Mouse (Mus musculus): ENCODE results near the gene Pank4. TPM values are rescaled to one million over a fixed set of nuclear protein-coding genes. Genes with fewer than 3 reads are reported as not detected.
A peak's percentile ranks its signal among the peaks of the same experiment; 100 is the strongest.

The Pank4 gene
- polyA plus RNA-seq, 1 experiment from 2014 or later = 56.0 TPM

DNA sequence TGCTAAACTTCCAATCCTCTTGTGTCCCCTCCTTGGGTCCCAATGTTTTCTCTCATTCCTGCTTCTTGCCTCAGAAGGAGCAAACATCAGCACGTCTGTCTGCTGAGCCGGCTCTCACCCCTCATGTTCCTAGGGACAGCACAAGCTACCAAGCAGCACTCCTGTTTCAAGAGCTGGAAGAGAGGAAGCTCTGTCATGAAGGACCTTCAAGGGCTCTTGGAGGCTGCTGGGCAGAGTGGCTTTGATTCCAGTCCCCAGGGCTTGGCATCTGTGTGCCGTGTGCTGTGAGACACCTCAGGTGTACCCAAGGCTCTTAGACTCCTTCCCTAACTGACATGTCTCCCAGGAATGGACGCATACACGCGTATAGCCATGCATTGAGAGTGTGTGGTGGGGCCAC, 17.2 kb downstream of the Pank4 start:
- Histone ChIP-seq H3K4me2 (replicated peaks) (no peak overlapping the region), H3K4me1 (peaks cover 10% of the 10 kb centered on the region), H3K9ac (no peak overlapping the region), H3K4me3 (no peak overlapping the region), H3K36me3 (peaks cover 52% of the 10 kb centered on the region), H3K9me3 (no peaks in the 10 kb centered on the region), H3K27me3 (peaks cover 20% of the 10 kb centered on the region), H3K27ac (no peak overlapping the region)
- no peak for ATAC-seq (ENCODE audit: insufficient number of reproducible peaks, insufficient read depth, low FRiP score, low TSS enrichment)
- 88% methylated on average over 6 of the region's 6 CpGs for WGBS

- H3K4me2 ChIP-seq (replicated peaks) = no peak overlapping the region
- ATAC-seq (ENCODE audit: insufficient number of reproducible peaks, insufficient read depth, low FRiP score, low TSS enrichment) = no peak
- H3K9me3 ChIP-seq = no peaks in the 10 kb centered on the region
- peaks cover 48% of the 10 kb centered on the region for H3K36me3 ChIP-seq
- H3K4me3 ChIP-seq = no peak overlapping the region
- H3K27ac ChIP-seq = no peak overlapping the region
- H3K9ac ChIP-seq = no peak overlapping the region
- H3K27me3 ChIP-seq = peaks cover 20% of the 10 kb centered on the region
- peaks cover 14% of the 10 kb centered on the region for H3K4me1 ChIP-seq
- 46% methylated on average over 7 of the region's 7 CpGs for WGBS
These were observed 17.6 kb downstream of the Pank4 start for GRCm38 (mm10) chr4:154981530-154981929.

DNA sequence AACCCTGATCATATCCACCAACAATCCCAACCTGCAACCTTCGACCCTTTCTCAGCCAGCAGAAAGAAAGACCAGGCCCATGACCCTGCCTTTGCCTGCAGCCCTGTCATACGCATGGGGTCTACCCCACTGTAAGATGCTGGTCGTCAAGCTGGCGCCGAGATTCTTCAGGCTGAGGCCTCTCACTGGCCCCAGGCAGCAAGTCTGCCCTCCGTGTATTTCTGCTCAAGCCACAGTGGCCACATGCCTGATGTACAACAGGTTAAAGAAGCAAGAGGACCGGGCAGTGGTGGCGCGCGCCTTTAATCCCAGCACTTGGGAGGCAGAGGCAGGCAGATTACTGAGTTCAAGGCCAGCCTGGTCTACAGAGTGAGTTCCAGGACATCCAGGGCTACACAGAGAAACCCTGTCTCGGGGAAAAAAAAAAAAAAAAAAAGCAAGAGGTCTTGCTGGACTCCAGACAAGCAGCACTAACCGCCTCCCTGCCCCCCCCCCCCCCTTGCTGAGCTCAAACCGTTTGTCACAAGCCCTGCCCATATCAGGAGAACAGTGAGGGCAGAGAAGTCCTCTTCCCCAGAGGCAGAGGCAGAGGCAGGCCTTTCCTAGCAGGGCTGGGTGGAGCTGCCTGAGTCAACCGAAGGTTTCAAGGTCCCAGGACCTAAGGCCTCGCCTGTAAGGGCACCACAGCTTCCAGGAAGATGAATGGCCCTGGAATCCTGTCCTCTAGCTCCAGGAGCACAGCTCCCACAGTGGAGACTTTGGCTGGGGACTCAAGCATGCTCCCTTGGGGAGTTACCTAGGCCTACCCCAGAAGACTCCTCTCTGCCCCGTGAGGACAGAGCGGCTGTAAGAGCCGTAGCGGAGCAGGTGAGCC, 18.6 kb downstream of the Pank4 start:
- Histone ChIP-seq H3K4me2 (replicated peaks) (no peak overlapping the region), H3K36me3 (peaks cover 38% of the 10 kb centered on the region), H3K27ac (0 out of 2 replicates have a peak overlapping the region, but pooled peaks have one; percentile 30), H3K4me1 (peaks cover 14% of the 10 kb centered on the region), H3K9me3 (no peaks in the 10 kb centered on the region), H3K9ac (no peak overlapping the region), H3K27me3 (peaks cover 20% of the 10 kb centered on the region), H3K4me3 (no peak overlapping the region)
- WGBS = 73% methylated on average over 18 of the region's 19 CpGs
- no peak for ATAC-seq (ENCODE audit: insufficient number of reproducible peaks, insufficient read depth, low FRiP score, low TSS enrichment)

GRCm38 (mm10) chr4:154983767-154984166, 19.8 kb downstream of the Pank4 start:
- 16% methylated on average over 24 of the region's 24 CpGs for WGBS
- Histone ChIP-seq H3K4me2 (replicated peaks) (no peak overlapping the region), H3K36me3 (peaks cover 25% of the 10 kb centered on the region), H3K27ac (no peak overlapping the region), H3K4me1 (peaks cover 14% of the 10 kb centered on the region), H3K9me3 (no peaks in the 10 kb centered on the region), H3K9ac (peak overlapping the region; percentile 37; the same call in 1 of the 2 replicates), H3K27me3 (peaks cover 20% of the 10 kb centered on the region), H3K4me3 (no peak overlapping the region)
- ATAC-seq (ENCODE audit: insufficient number of reproducible peaks, insufficient read depth, low FRiP score, low TSS enrichment) = no peak

GRCm38 (mm10) chr4:154985151-154985777, 21.3 kb downstream of the Pank4 start:
- Histone ChIP-seq H3K36me3 (peaks cover 10% of the 10 kb centered on the region), H3K27me3 (peaks cover 20% of the 10 kb centered on the region), H3K9me3 (no peaks in the 10 kb centered on the region), H3K4me3 (no peak overlapping the region), H3K27ac (no peak overlapping the region), H3K9ac (no peak overlapping the region), H3K4me2 (replicated peaks) (no peak overlapping the region), H3K4me1 (peaks cover 14% of the 10 kb centered on the region)
- no peak for ATAC-seq (ENCODE audit: insufficient number of reproducible peaks, insufficient read depth, low FRiP score, low TSS enrichment)
- WGBS = 83% methylated on average over 5 of the region's 5 CpGs

GRCm38 (mm10) chr4:154986096-154986495, 22.2 kb downstream of the Pank4 start:
- peak overlapping the region; percentile 18; the same call in 1 of the 2 replicates for H3K4me2 ChIP-seq (replicated peaks)
- no peak overlapping the region for H3K27ac ChIP-seq
- H3K36me3 ChIP-seq = peaks cover 3% of the 10 kb centered on the region; the same call in 1 of the 2 replicates
- ATAC-seq (ENCODE audit: insufficient number of reproducible peaks, insufficient read depth, low FRiP score, low TSS enrichment) = no peak
- peaks cover 20% of the 10 kb centered on the region for H3K27me3 ChIP-seq
- H3K9ac ChIP-seq = no peak overlapping the region
- H3K4me3 ChIP-seq = no peak overlapping the region
- H3K4me1 ChIP-seq = peaks cover 14% of the 10 kb centered on the region
- no peaks in the 10 kb centered on the region for H3K9me3 ChIP-seq
- WGBS = 29% methylated on average over 17 of the region's 17 CpGs

DNA sequence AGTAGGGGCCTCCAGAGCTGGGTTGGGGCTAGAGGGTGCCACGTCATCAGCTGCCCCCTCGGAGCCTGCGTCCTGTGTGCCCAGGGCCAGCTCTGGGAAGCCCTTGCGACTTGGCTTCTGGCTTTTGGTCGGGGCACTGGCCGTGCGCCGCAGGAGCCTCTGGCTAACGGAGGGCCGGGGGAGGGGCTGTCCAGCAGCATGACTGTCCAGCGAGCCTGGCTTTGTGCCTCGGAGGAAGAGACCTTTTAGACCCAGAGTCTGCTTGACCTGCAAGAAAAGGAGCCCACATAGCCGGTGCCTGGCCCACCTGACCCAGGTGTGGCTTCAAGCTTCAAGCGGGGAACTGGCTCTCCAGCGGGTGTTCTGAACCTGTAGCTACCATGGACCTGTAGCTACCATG, 22.8 kb downstream of the Pank4 start:
- H3K9ac ChIP-seq = no peak overlapping the region
- H3K9me3 ChIP-seq = no peaks in the 10 kb centered on the region
- no peak for ATAC-seq (ENCODE audit: insufficient number of reproducible peaks, insufficient read depth, low FRiP score, low TSS enrichment)
- peaks cover 20% of the 10 kb centered on the region for H3K27me3 ChIP-seq
- 64% methylated on average over 15 of the region's 15 CpGs for WGBS
- H3K4me2 ChIP-seq (replicated peaks) = no peak overlapping the region
- no peak overlapping the region for H3K27ac ChIP-seq
- H3K4me3 ChIP-seq = no peak overlapping the region
- peaks cover 14% of the 10 kb centered on the region for H3K4me1 ChIP-seq
- H3K36me3 ChIP-seq = no peaks in the 10 kb centered on the region

DNA sequence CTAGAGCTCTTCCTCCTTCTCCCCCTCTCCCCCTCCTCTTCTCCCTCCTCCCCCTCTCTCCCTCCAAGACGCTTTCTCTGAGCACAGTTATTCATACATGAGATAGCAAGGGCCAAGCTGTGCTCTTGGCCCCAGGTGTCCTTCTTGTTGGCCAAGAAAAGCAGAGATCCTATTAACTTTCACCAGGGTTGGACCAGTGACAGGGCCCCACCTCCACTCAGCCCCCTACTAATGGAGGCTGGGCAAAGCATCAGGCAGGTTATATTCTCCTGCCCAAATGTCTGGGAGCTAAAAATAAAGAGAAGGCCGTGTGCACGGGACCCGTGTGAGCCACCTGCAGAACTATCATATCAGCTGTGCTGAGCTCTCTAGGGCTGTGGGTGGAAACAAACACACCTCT, 31.0 kb downstream of the Pank4 start:
- no peaks in the 10 kb centered on the region for H3K27me3 ChIP-seq
- peaks cover 22% of the 10 kb centered on the region for H3K4me1 ChIP-seq
- H3K9ac ChIP-seq = no peak overlapping the region
- H3K36me3 ChIP-seq = no peaks in the 10 kb centered on the region
- H3K9me3 ChIP-seq = no peaks in the 10 kb centered on the region
- WGBS = 76% methylated on average over 4 of the region's 4 CpGs
- H3K4me3 ChIP-seq = no peak overlapping the region
- no peak overlapping the region for H3K4me2 ChIP-seq (replicated peaks)
- ATAC-seq (ENCODE audit: insufficient number of reproducible peaks, insufficient read depth, low FRiP score, low TSS enrichment) = no peak
- no peak overlapping the region for H3K27ac ChIP-seq

DNA sequence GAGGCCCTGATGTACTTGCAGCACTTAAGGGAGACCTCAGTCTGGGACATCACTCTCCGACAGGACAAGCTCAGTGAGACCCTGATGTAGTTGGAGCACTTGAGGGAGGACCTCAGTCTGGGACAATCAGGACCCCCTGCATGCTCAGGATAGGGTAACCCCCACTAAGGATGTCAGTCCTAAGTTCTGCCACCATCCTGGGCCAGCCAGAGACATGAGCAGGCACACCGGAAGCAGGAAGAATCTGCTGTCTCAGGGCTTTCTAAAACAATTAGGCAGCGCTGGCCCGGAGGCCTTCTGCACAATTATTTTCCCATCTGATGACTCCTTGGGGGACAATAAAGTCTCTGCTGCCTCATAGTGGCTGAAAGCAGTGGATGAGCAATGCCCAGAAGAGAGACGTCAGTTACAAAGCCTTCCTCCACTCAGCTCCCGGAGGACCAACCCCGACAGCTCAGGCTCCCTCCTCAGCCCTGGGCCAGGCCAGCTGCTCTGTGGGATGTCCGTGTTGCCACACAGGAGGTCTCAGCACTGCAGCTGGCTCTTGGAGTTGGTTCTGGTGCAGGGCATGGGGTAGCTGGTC, 32.7 kb downstream of the Pank4 start:
- H3K4me3 ChIP-seq = no peak overlapping the region
- no peaks in the 10 kb centered on the region for H3K36me3 ChIP-seq
- H3K27ac ChIP-seq = no peak overlapping the region
- H3K27me3 ChIP-seq = no peaks in the 10 kb centered on the region
- H3K9me3 ChIP-seq = no peaks in the 10 kb centered on the region
- no peak overlapping the region for H3K4me2 ChIP-seq (replicated peaks)
- H3K4me1 ChIP-seq = peaks cover 24% of the 10 kb centered on the region
- WGBS = 33% methylated on average over 8 of the region's 8 CpGs
- ATAC-seq (ENCODE audit: insufficient number of reproducible peaks, insufficient read depth, low FRiP score, low TSS enrichment) = no peak
- H3K9ac ChIP-seq = no peak overlapping the region

GRCm38 (mm10) chr4:154999379-154999778, 35.5 kb downstream of the Pank4 start:
- WGBS = 75% methylated on average over 5 of the region's 5 CpGs
- ATAC-seq (ENCODE audit: insufficient number of reproducible peaks, insufficient read depth, low FRiP score, low TSS enrichment) = no peak

DNA sequence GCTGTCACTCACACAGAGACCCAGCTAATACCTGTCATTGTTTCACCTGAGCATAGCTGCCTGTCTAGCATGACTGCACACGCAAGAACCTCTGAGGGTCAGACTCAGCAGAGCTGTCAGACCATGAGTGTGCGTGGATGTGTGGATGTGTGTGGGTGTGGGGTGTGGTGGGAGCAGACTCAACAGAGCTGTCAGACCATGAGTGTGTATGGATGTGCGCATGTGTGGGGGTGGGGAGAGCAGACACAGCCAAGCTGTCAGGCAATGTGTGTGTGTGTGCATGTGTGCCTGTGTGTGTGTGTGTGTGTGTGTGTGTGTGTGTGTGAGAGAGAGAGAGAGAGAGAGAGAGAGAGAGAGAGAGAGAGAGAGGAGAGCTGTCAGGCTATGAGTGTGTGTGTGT, 41.4 kb downstream of the Pank4 start:
- Histone ChIP-seq H3K36me3 (no peaks in the 10 kb centered on the region), H3K4me1 (no peaks in the 10 kb centered on the region), H3K27ac (no peak overlapping the region), H3K27me3 (no peaks in the 10 kb centered on the region), H3K4me2 (replicated peaks) (no peak overlapping the region), H3K9ac (no peak overlapping the region), H3K4me3 (no peak overlapping the region), H3K9me3 (no peaks in the 10 kb centered on the region)
- 90% methylated on average over 3 of the region's 3 CpGs for WGBS
- no peak for ATAC-seq (ENCODE audit: insufficient number of reproducible peaks, insufficient read depth, low FRiP score, low TSS enrichment)

More at GRCm38 (mm10) chr4:154999379-154999778, 35.5 kb downstream of the Pank4 start:
- Histone ChIP-seq H3K27ac (no peak overlapping the region), H3K4me1 (peaks cover 11% of the 10 kb centered on the region; the same call in 1 of the 2 replicates), H3K9me3 (no peaks in the 10 kb centered on the region), H3K27me3 (no peaks in the 10 kb centered on the region), H3K4me2 (replicated peaks) (no peak overlapping the region), H3K36me3 (no peaks in the 10 kb centered on the region), H3K9ac (no peak overlapping the region), H3K4me3 (no peak overlapping the region)

- H3K27me3 ChIP-seq = no peaks in the 10 kb centered on the region
- H3K9me3 ChIP-seq = no peaks in the 10 kb centered on the region
- H3K27ac ChIP-seq = no peak overlapping the region
- no peaks in the 10 kb centered on the region for H3K4me1 ChIP-seq
- no peaks in the 10 kb centered on the region for H3K36me3 ChIP-seq
- no peak overlapping the region for H3K4me3 ChIP-seq
- no peak overlapping the region for H3K4me2 ChIP-seq (replicated peaks)
- 54% methylated on average over 10 of the region's 10 CpGs for WGBS
- ATAC-seq (ENCODE audit: insufficient number of reproducible peaks, insufficient read depth, low FRiP score, low TSS enrichment) = no peak
- H3K9ac ChIP-seq = no peak overlapping the region
These were observed 42.4 kb downstream of the Pank4 start for GRCm38 (mm10) chr4:155006296-155006695.
